Mouse (Mus musculus) intestine, postnatal 0 days (tissue): Measurements from ENCODE around the gene Dnmt1. TPM values are rescaled to one million over a fixed set of nuclear protein-coding genes. Genes with fewer than 3 reads are reported as not detected.
A peak's percentile ranks its signal among the peaks of the same experiment; 100 is the strongest.

Source experiments
- ATAC-seq: fragments of 200-750 bp; cut with Nextera tagmentation; 2 replicates; pipeline ENCODE4 v1.8.0; 2017; ENCODE audit warnings: mild to moderate bottlenecking, moderate TSS enrichment, moderate library complexity
- H3K27ac ChIP-seq: fragments of 300-500 bp; sonication (generic); 2 replicates; pipeline ENCODE4 v1.5.1; 2014; ENCODE audit warnings: mild to moderate bottlenecking, low read depth, low read length, moderate library complexity
- H3K27me3 ChIP-seq: fragments of 300-500 bp; sonication (generic); replicated peaks from 2 replicates; pipeline ENCODE4 v1.6.1; 2014; ENCODE audit warnings: low read length, mixed read lengths; ENCODE audit not compliant: control insufficient read depth, insufficient read depth
- H3K36me3 ChIP-seq: fragments of 300-500 bp; sonication (generic); 2 replicates; pipeline ENCODE4 v1.6.1; 2014; ENCODE audit warnings: mild to moderate bottlenecking, moderate library complexity; ENCODE audit not compliant: control insufficient read depth, insufficient read depth
- H3K4me1 ChIP-seq: fragments of 300-500 bp; sonication (generic); replicated peaks from 2 replicates; pipeline ENCODE4 v1.6.1; 2014; ENCODE audit warnings: antibody characterized with exemption, low read length, mixed read lengths; ENCODE audit not compliant: control insufficient read depth, insufficient read depth
- H3K4me2 ChIP-seq: fragments of 300-500 bp; sonication (generic); replicated peaks from 2 replicates; pipeline ENCODE4 v1.6.1; 2014; ENCODE audit warnings: low read depth, mild to moderate bottlenecking, moderate library complexity
- H3K4me3 ChIP-seq: fragments of 300-500 bp; sonication (generic); 2 replicates; pipeline ENCODE4 v1.5.1; 2014; ENCODE audit warnings: low read depth, low read length
- H3K9ac ChIP-seq: fragments of 300-500 bp; sonication (generic); 2 replicates; pipeline ENCODE4 v1.6.1; 2014; ENCODE audit warnings: mild to moderate bottlenecking, low read depth, low read length
- H3K9me3 ChIP-seq: fragments of 300-500 bp; sonication (generic); 2 replicates; pipeline ENCODE4 v1.6.1; 2016; ENCODE audit warnings: mixed run types; ENCODE audit not compliant: control insufficient read depth
- CTCF ChIP-seq: sonication (generic); IDR thresholded peaks from 2 replicates; pipeline ENCODE4 v1.5.1; 2016; ENCODE audit warnings: low read depth, mild to moderate bottlenecking, control low read depth, antibody characterized with exemption, moderate library complexity
- WGBS: fragments of 180-500 bp; shearing (Covaris S2); extraction: QIAGEN DNeasy Blood & Tissue Kit; methylation state at CpG from one replicate; pipeline ENCODE4 v1.1.7; 2014; 5-methylcytosine and 5-hydroxymethylcytosine counted together
- polyA plus RNA-seq: library from polyadenylated mRNA; unstranded; fragments of >200 nt; fragmentation: Nextera tagmentation; extraction: Ambion mirVana; gene quantifications from 2 replicates; pipeline ENCODE4 v1.2.1, GENCODE M21; 2015

Gene Dnmt1
- 18.5 and 19.2 TPM in 2 replicates for polyA plus RNA-seq

- H3K9me3 ChIP-seq, result no peaks in the 10 kb centered on the region
- no peak for ATAC-seq
- no peak within 1 kb of the TSS for H3K9ac ChIP-seq
- WGBS, result 86% methylated on average over 2 of the region's 2 CpGs
- no peak within 1 kb of the TSS for H3K4me3 ChIP-seq
- no peaks in the 10 kb centered on the region for H3K27me3 ChIP-seq
- no peak within 1 kb of the TSS for H3K27ac ChIP-seq
- no peak within 1 kb of the TSS for H3K4me2 ChIP-seq
- H3K4me1 ChIP-seq, result no peaks in the 10 kb centered on the region
- H3K36me3 ChIP-seq, result no peaks in the 10 kb centered on the region; the same call in 1 of the 2 replicates
- TF ChIP-seq CTCF, result no peak
These were observed at the start of gene Dnmt1 for GRCm38 (mm10) chr9:20959430-20959938. Gene Dnmt1, minus strand, starts transcription at chr9:20959888.

- Histone ChIP-seq H3K9me3 (no peaks in the 10 kb centered on the region), H3K27me3 (no peaks in the 10 kb centered on the region), H3K4me2 (no peak overlapping the region), H3K27ac (no peak overlapping the region), H3K36me3 (peaks cover 40% of the 10 kb centered on the region), H3K4me1 (no peaks in the 10 kb centered on the region), H3K9ac (no peak overlapping the region), H3K4me3 (no peak overlapping the region)
- WGBS, result 78% methylated on average over 7 of the region's 7 CpGs
- peak; percentile 44 for TF ChIP-seq CTCF
- ATAC-seq, result no peak
These were observed 48.3 kb upstream of the Dnmt1 start for GRCm38 (mm10) chr9:21008007-21008406.

DNA sequence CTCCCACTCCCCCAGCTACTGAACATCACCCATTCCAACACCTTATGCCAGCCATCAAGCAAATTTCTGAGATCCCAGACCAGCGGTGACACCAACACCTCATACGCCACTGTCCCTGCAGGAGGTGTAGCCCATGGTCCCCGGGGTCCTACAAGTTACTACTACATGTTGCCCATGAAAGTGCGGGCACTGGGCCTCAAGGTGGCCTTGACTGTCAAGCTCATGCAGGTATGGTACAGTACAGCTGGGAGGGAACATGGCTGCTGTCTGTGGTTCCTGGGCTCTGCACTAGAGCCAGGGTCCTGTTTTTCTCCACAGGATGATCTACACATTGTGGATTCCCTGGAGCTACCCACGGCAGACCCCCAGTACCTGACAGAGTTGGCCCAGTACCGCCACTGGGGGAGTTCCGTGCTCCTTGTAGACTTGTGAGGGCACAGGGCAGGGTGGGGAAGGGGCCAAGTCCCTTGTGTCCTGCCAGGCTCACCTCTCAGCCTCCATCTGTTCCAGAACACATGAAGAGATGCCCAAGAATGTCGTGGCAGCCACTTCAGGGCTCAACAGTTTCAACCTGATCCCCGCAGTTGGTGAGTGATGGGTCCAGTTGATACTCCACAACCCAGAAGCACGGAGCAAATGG, 47.7 kb upstream of the Dnmt1 start:
- no peak for ATAC-seq
- H3K9me3 ChIP-seq, result no peaks in the 10 kb centered on the region
- no peaks in the 10 kb centered on the region for H3K27me3 ChIP-seq
- WGBS, result 93% methylated on average over 10 of the region's 10 CpGs
- H3K36me3 ChIP-seq, result peaks cover 40% of the 10 kb centered on the region
- no peak overlapping the region for H3K4me3 ChIP-seq
- no peak overlapping the region for H3K9ac ChIP-seq
- H3K4me1 ChIP-seq, result no peaks in the 10 kb centered on the region
- TF ChIP-seq CTCF, result no peak
- H3K27ac ChIP-seq, result no peak overlapping the region
- H3K4me2 ChIP-seq, result no peak overlapping the region

- under 1% methylated on average over 72 of the region's 72 CpGs for whole genome bisulfite sequencing
- Histone ChIP-seq H3K27me3 (no peaks in the 10 kb centered on the region), H3K36me3 (peaks cover 26% of the 10 kb centered on the region), H3K4me3 (peak within 1 kb of the TSS; percentile 85), H3K4me2 (peak within 1 kb of the TSS; percentile 82), H3K9ac (peak within 1 kb of the TSS; percentile 76), H3K4me1 (no peaks in the 10 kb centered on the region), H3K9me3 (no peaks in the 10 kb centered on the region), H3K27ac (peak within 1 kb of the TSS; percentile 80)
- ATAC-seq, result peak; percentile 84
- TF ChIP-seq CTCF, result peak; percentile 27; the same call in 1 of the 2 replicates
These were observed 43.2 kb upstream of the Dnmt1 start, which contains the start of gene Mrpl4 for GRCm38 (mm10) chr9:21002627-21003551. Gene Mrpl4, plus strand, starts transcription at chr9:21002738.

- TF ChIP-seq CTCF, result no peak
- 10% methylated on average over 7 of the region's 7 CpGs for WGBS
- Histone ChIP-seq H3K9ac (peak overlapping the region; percentile 76; the same call in 1 of the 2 replicates), H3K4me1 (no peaks in the 10 kb centered on the region), H3K4me3 (peak overlapping the region; percentile 85), H3K36me3 (peaks cover 19% of the 10 kb centered on the region), H3K4me2 (peak overlapping the region; percentile 82), H3K9me3 (no peaks in the 10 kb centered on the region), H3K27me3 (no peaks in the 10 kb centered on the region), H3K27ac (peak overlapping the region; percentile 80)
- no peak; the same call in 1 of the 2 replicates for ATAC-seq
These were observed 42.6 kb upstream of the Dnmt1 start for GRCm38 (mm10) chr9:21002270-21002626.

DNA sequence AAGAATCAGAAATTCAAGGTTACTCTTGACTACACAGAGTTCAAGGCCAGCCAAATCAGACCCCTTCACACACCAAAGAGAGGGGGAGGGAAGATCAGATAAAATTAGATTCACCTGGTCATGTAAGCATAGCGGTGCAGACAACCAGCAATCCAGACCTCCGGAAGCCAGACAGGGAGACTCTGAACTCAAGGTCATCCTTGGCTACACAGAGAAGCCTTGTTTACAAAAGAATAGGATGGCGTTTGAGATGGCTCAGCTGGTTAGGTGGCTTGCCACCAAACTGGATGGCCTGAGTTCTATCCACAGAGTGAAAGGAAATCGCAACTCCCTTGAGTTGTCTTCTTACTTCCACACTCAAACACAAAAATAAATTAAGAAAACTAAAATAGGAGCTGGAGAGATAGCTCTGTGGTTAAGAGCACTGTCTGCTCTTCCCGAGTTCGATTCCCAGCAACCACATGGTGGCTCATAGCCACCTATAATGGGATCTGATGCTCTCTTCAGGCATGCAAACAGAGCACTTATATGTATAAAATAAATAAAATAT, 42.0 kb upstream of the Dnmt1 start:
- Histone ChIP-seq H3K36me3 (peaks cover 14% of the 10 kb centered on the region; the same call in 1 of the 2 replicates), H3K4me2 (peak overlapping the region; percentile 82; the same call in 1 of the 2 replicates), H3K4me3 (no peak overlapping the region), H3K9me3 (no peaks in the 10 kb centered on the region), H3K27ac (no peak overlapping the region), H3K9ac (no peak overlapping the region), H3K4me1 (no peaks in the 10 kb centered on the region), H3K27me3 (no peaks in the 10 kb centered on the region)
- no peak for TF ChIP-seq CTCF
- ATAC-seq, result no peak
- WGBS, result 52% methylated on average over 6 of the region's 6 CpGs
